Mouse (Mus musculus) brain, embryonic 14.5 days (tissue): ENCODE measurements around the gene Map1b.

Experiments
- CTCF ChIP-seq: fragments of 200-500 bp; IDR thresholded peaks from 2 replicates; pipeline ENCODE4 v1.5.1; 2012; ENCODE audit warnings: inconsistent platforms, mild to moderate bottlenecking, moderate library complexity, borderline replicate concordance; ENCODE audit not compliant: insufficient read depth, insufficient read length; ENCODE audit errors: extremely low read depth
- POLR2A ChIP-seq: fragments of 200-500 bp; IDR thresholded peaks from 2 replicates; pipeline ENCODE4 v1.6.1; 2012; ENCODE audit warnings: mild to moderate bottlenecking, inconsistent platforms, borderline replicate concordance; ENCODE audit not compliant: poor library complexity, insufficient read depth, insufficient read length, severe bottlenecking; ENCODE audit errors: extremely low read depth

DNA sequence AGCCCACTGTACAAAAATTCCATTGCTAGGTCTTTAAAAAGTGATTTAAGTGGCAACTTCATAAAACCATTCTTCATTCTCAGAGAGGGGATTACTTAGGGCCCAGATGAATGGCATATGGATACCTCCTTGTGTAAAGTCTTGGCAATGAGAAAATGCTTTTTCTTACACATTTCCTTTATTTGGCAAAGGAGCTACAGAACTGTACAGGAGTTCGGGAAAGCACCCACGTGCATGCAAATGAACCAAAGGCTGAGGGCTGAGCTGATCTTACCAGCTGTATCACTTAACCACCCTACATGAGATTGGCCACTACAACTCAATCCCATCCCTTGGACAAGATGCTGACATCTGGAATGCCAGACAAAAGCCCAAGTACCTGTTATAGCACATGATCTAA, 76.1 kb downstream of the Map1b start:
- TF ChIP-seq CTCF = no peak
- TF ChIP-seq POLR2A = no peak
